Mouse (Mus musculus) CH12.LX (cell line): ENCODE measurements around the gene Galnt17.

Experiments used
- CTCF ChIP-seq, 2 experiments: IDR thresholded peaks in 1 of 2; conservative IDR thresholded peaks in 1 of 2; 2 replicates each; pipeline ENCODE4 v1.5.1; 2011 to 2012; ENCODE audit warnings: low read depth in 2 of 2, low read length in 2 of 2, improper control_type of control experiment in 1 of 2, inconsistent platforms in 1 of 2, mild to moderate bottlenecking in 1 of 2, moderate library complexity in 1 of 2
- EP300 ChIP-seq: IDR thresholded peaks from 2 replicates; pipeline ENCODE4 v1.6.1; 2011; ENCODE audit warnings: low read length, improper control_type of control experiment
- MAZ ChIP-seq: IDR thresholded peaks from 2 replicates; pipeline ENCODE4 v1.6.1; 2012; ENCODE audit warnings: low read depth, mild to moderate bottlenecking, inconsistent platforms, low read length, improper control_type of control experiment, moderate library complexity
- MEF2A ChIP-seq: IDR thresholded peaks from 2 replicates; pipeline ENCODE4 v1.6.1; 2014; ENCODE audit warnings: low read depth, mild to moderate bottlenecking, inconsistent platforms, low read length, improper control_type of control experiment, borderline replicate concordance
- NRF1 ChIP-seq: IDR thresholded peaks from 2 replicates; pipeline ENCODE4 v1.6.1; 2014; ENCODE audit warnings: low read depth, mild to moderate bottlenecking, inconsistent platforms, low read length, improper control_type of control experiment, moderate library complexity
- POLR2A ChIP-seq: IDR thresholded peaks from 2 replicates; pipeline ENCODE4 v1.6.1; 2011; ENCODE audit warnings: low read depth, mild to moderate bottlenecking, improper control_type of control experiment, low read length
- SMC3 ChIP-seq: IDR thresholded peaks from 2 replicates; pipeline ENCODE4 v1.6.1; 2011; ENCODE audit warnings: low read depth, low read length, improper control_type of control experiment
- ZC3H11A ChIP-seq: IDR thresholded peaks from 2 replicates; pipeline ENCODE4 v1.6.1; 2012; ENCODE audit warnings: low read depth, mild to moderate bottlenecking, inconsistent platforms, low read length, improper control_type of control experiment

- TF ChIP-seq MEF2A (no peak), NRF1 (no peak), CTCF (conservative IDR thresholded peaks at IDR 0.05 in 1 of 2, IDR thresholded peaks at IDR 0.05 in 1 of 2; ENCODE audit: low read depth in 2 of 2, low read length in 2 of 2) (no peak), EP300 (no peak), ZC3H11A (no peak), SMC3 (no peak), POLR2A (no peak), MAZ (no peak)
These were observed 294.5 kb downstream of the Galnt17 start for GRCm38 (mm10) chr5:131013816-131014215.
